Mouse (Mus musculus) bone marrow, adult 2 months (tissue): ENCODE measurements around the gene Cxcl13.

ENCODE experiments used
- CTCF ChIP-seq: fragments of 200-500 bp; IDR thresholded peaks from 2 replicates; pipeline ENCODE4 v1.5.1; 2011; ENCODE audit warnings: low read length, control low read depth; ENCODE audit not compliant: control insufficient read depth, insufficient read depth
- POLR2A ChIP-seq: fragments of 200-500 bp; IDR thresholded peaks from 2 replicates; pipeline ENCODE4 v1.6.1; 2011; ENCODE audit warnings: low read depth, mild to moderate bottlenecking, control low read depth, low read length, borderline replicate concordance; ENCODE audit not compliant: control insufficient read depth

- TF ChIP-seq POLR2A, result no peak
- no peak for TF ChIP-seq CTCF
These were observed 8.2 kb downstream of the Cxcl13 start for GRCm38 (mm10) chr5:95964940-95965339.
